ENCODE assay signal across 24 mouse cellular contexts in genomic region chr8:101444730-101445129, GRCm38 (mm10).
A peak's percentile ranks its signal among the peaks of the same experiment; 100 is the strongest.
DNase-seq lines count a peak whose midpoint lies in the region; ATAC-seq and TF ChIP-seq lines count a peak whose summit lies in the region.
"Had no signal": no experiment of that assay in that cellular context is flagged by ENCODE, and none has a peak within 500 bp of the region (broad histone marks: within the 10 kb centered on the region; RNA-seq: fewer than 3 reads in every experiment).

No protein-coding gene starts in this region.

- no peak for TF ChIP-seq POLR2A in brain, embryonic 14.5 days (IDR thresholded peaks at IDR 0.05; ENCODE audit: borderline replicate concordance, extremely low read depth, insufficient read depth, insufficient read length, poor library complexity, severe bottlenecking)

- no peak overlapping the region for H3K4me3 ChIP-seq in forebrain, embryonic 13.5 days
- no peak overlapping the region for H3K4me3 ChIP-seq in forebrain, embryonic 11.5 days (ENCODE audit: low read depth, low read length)
- no peak overlapping the region for H3K4me3 ChIP-seq in forebrain, embryonic 15.5 days
- no peak overlapping the region for H3K4me3 ChIP-seq in forebrain, embryonic 10.5 days
- H3K4me3 ChIP-seq: embryonic facial prominence, embryonic 13.5 days; embryonic facial prominence, embryonic 15.5 days; erythroblast, embryonic 14.5 days had no signal

- no peak overlapping the region for H3K9ac ChIP-seq in forebrain, embryonic 13.5 days
- no peak overlapping the region for H3K9ac ChIP-seq in forebrain, embryonic 11.5 days (ENCODE audit: low read length)
- H3K9ac ChIP-seq in forebrain, embryonic 15.5 days (replicated peaks), result no peak overlapping the region
- H3K9ac ChIP-seq: embryonic facial prominence, embryonic 13.5 days; embryonic facial prominence, embryonic 15.5 days had no signal

- WGBS in forebrain, embryonic 13.5 days, result 73% methylated on average over 1 of the region's 1 CpGs
- 83% methylated on average over 1 of the region's 1 CpGs for WGBS in forebrain, embryonic 11.5 days
- WGBS in forebrain, embryonic 15.5 days, result 56% methylated on average over 1 of the region's 1 CpGs
- 71% methylated on average over 1 of the region's 1 CpGs for WGBS in forebrain, embryonic 10.5 days

- no peak for DNase-seq in forebrain, embryonic 11.5 days (ENCODE audit: low spot score)
- no peak for DNase-seq in forebrain, embryonic 10.5 days (ENCODE audit: extremely low spot score, low spot score)
- DNase-seq in brain, embryonic 14.5 days (ENCODE audit: low read depth), result peak; percentile 58
- DNase-seq: adrenal gland, adult 8-10 months; adrenal gland, postnatal 14 days; adrenal gland, postnatal 36 days; B cell, adult 2 months; cerebellum, adult 11 months; cerebellum, adult 18-20 months; cerebellum, adult 8-10 months; cerebellum, adult 9-11 months; cerebellum, postnatal 14 days; cerebellum, postnatal 36 days; embryo, embryonic 11 days had no signal

- no peaks in the 10 kb centered on the region for H3K4me1 ChIP-seq in forebrain, embryonic 13.5 days
- no peaks in the 10 kb centered on the region for H3K4me1 ChIP-seq in forebrain, embryonic 11.5 days (replicated peaks; ENCODE audit: control insufficient read depth, insufficient read depth, low read length)
- H3K4me1 ChIP-seq in forebrain, embryonic 15.5 days, result no peaks in the 10 kb centered on the region
- H3K4me1 ChIP-seq in forebrain, embryonic 10.5 days, result no peaks in the 10 kb centered on the region
- H3K4me1 ChIP-seq: embryonic facial prominence, embryonic 13.5 days; embryonic facial prominence, embryonic 15.5 days had no signal

- H3K9me3 ChIP-seq in forebrain, embryonic 13.5 days (replicated peaks), result no peaks in the 10 kb centered on the region
- H3K9me3 ChIP-seq in forebrain, embryonic 11.5 days (ENCODE audit: control insufficient read depth, low read length), result no peaks in the 10 kb centered on the region
- no peaks in the 10 kb centered on the region for H3K9me3 ChIP-seq in forebrain, embryonic 15.5 days
- no peaks in the 10 kb centered on the region for H3K9me3 ChIP-seq in forebrain, embryonic 10.5 days
- H3K9me3 ChIP-seq: embryonic facial prominence, embryonic 13.5 days; embryonic facial prominence, embryonic 15.5 days had no signal

- TF ChIP-seq CTCF in brain, embryonic 14.5 days (IDR thresholded peaks at IDR 0.05; ENCODE audit: borderline replicate concordance, extremely low read depth, insufficient read depth, insufficient read length), result no peak

- no peaks in the 10 kb centered on the region for H3K27me3 ChIP-seq in forebrain, embryonic 13.5 days
- H3K27me3 ChIP-seq in forebrain, embryonic 11.5 days (ENCODE audit: control insufficient read depth, insufficient read depth, low read length), result no peaks in the 10 kb centered on the region
- no peaks in the 10 kb centered on the region for H3K27me3 ChIP-seq in forebrain, embryonic 15.5 days
- H3K27me3 ChIP-seq in forebrain, embryonic 10.5 days (ENCODE audit: poor library complexity, severe bottlenecking), result no peaks in the 10 kb centered on the region
- H3K27me3 ChIP-seq: CH12.LX; embryonic facial prominence, embryonic 13.5 days; embryonic facial prominence, embryonic 15.5 days; Patski had no signal

- peak; percentile 69 for ATAC-seq in forebrain, embryonic 13.5 days
- ATAC-seq in forebrain, embryonic 11.5 days (replicated peaks; ENCODE audit: low FRiP score), result no peak
- ATAC-seq in forebrain, embryonic 15.5 days (replicated peaks), result peak; percentile 74
- ATAC-seq: activated CD4-positive, CD25-positive, alpha-beta regulatory T cell, adult 4 months; CD4-positive, CD25-positive, alpha-beta regulatory T cell, adult 4 months; Patski had no signal

- no peaks in the 10 kb centered on the region for H3K36me3 ChIP-seq in forebrain, embryonic 13.5 days (ENCODE audit: poor library complexity, severe bottlenecking)
- no peaks in the 10 kb centered on the region for H3K36me3 ChIP-seq in forebrain, embryonic 11.5 days (ENCODE audit: control insufficient read depth, insufficient read depth, low read length)
- no peaks in the 10 kb centered on the region for H3K36me3 ChIP-seq in forebrain, embryonic 15.5 days
- no peaks in the 10 kb centered on the region for H3K36me3 ChIP-seq in forebrain, embryonic 10.5 days (replicated peaks)
- H3K36me3 ChIP-seq: embryonic facial prominence, embryonic 13.5 days; embryonic facial prominence, embryonic 15.5 days; G1E had no signal

- no peak overlapping the region for H3K4me2 ChIP-seq in forebrain, embryonic 13.5 days
- H3K4me2 ChIP-seq in forebrain, embryonic 11.5 days (ENCODE audit: low read depth, low read length, severe bottlenecking), result no peak overlapping the region
- no peak overlapping the region for H3K4me2 ChIP-seq in forebrain, embryonic 15.5 days (replicated peaks)
- H3K4me2 ChIP-seq: embryonic facial prominence, embryonic 13.5 days; embryonic facial prominence, embryonic 15.5 days had no signal

- no peak overlapping the region for H3K27ac ChIP-seq in forebrain, embryonic 13.5 days
- no peak overlapping the region for H3K27ac ChIP-seq in forebrain, embryonic 11.5 days (ENCODE audit: low read depth, low read length)
- no peak overlapping the region for H3K27ac ChIP-seq in forebrain, embryonic 15.5 days (replicated peaks)
- no peak overlapping the region for H3K27ac ChIP-seq in forebrain, embryonic 10.5 days
- H3K27ac ChIP-seq: embryonic facial prominence, embryonic 13.5 days; embryonic facial prominence, embryonic 15.5 days had no signal
